Mouse (Mus musculus) embryonic stem cell, embryonic (primary cell): ENCODE measurements at regions not wholly inside any gene's neighbourhood (a gene's known extent, or its start where the extent isn't known, plus 50 kb on each side); places are given as distances from the start of the nearest gene placed in this dataset.

Experiments used
- CTCF ChIA-PET, 4 experiments: fragments of 300-600 bp in 2 of 4; fragments of 350-600 bp in 2 of 4; sonication (Branson Sonifier 250); formaldehyde crosslinking; loops; one replicate each; lab custom pipeline; 2022; ENCODE audit warnings: inconsistent platforms in 2 of 4; lab: Charles Lee
- POLR2A ChIA-PET, 4 experiments: fragments of 300-600 bp in 2 of 4; fragments of 350-600 bp in 2 of 4; sonication (Branson Sonifier 250); formaldehyde crosslinking; loops; one replicate each; lab custom pipeline; 2022; ENCODE audit warnings: antibody characterized with exemption in 4 of 4, inconsistent platforms in 1 of 4; lab: Charles Lee

GRCm38 (mm10) chr16:78247189-78247588, 54.1 kb upstream of the Cxadr start:
- POLR2A ChIA-PET, result no interaction called here
- CTCF ChIA-PET, result no interaction called here

GRCm38 (mm10) chr16:78242678-78243077, 58.6 kb upstream of the Cxadr start:
- ChIA-PET POLR2A (interaction anchor here in 2 of 4 experiments (0.6 to 1.4 kb wide), 3 partner anchors 9 to 82 kb away, joined by 3 to 5 read pairs (median 4); no protein-coding TSS in a partner anchor), CTCF (no interaction called here)

- CTCF ChIA-PET, result no interaction called here
- POLR2A ChIA-PET, result interaction anchor here in 2 of 4 experiments (0.5 to 0.6 kb wide), 4 partner anchors 30 to 84 kb away, joined by 3 to 5 read pairs (median 4); no protein-coding TSS in a partner anchor
These were observed 61.1 kb upstream of the Cxadr start for GRCm38 (mm10) chr16:78240152-78240551.

GRCm38 (mm10) chr16:78238052-78238701, 63.1 kb upstream of the Cxadr start:
- POLR2A ChIA-PET, result interaction anchor here in 3 of 4 experiments (0.6 to 1.8 kb wide), 5 partner anchors 26 to 123 kb away, joined by 3 to 14 read pairs (median 4); partner anchors contain the start of gene Cxadr (in 1 of the 3)

GRCm38 (mm10) chr16:78237641-78238051, 63.6 kb upstream of the Cxadr start:
- CTCF ChIA-PET, result interaction anchor here in 2 of 4 experiments (0.6 to 1.0 kb wide), 3 partner anchors 79 to 498 kb away, joined by 3 to 12 read pairs (median 3); no protein-coding TSS in a partner anchor
- POLR2A ChIA-PET, result interaction anchor here in 3 of 4 experiments (0.6 to 1.8 kb wide), 8 partner anchors 8 to 123 kb away, joined by 3 to 14 read pairs (median 4); partner anchors contain the start of gene Cxadr (in 2 of the 3)

More at GRCm38 (mm10) chr16:78238052-78238701, 63.1 kb upstream of the Cxadr start:
- CTCF ChIA-PET, result interaction anchor here in 2 of 4 experiments (0.6 to 1.0 kb wide), 3 partner anchors 78 to 497 kb away, joined by 3 to 12 read pairs (median 3); no protein-coding TSS in a partner anchor

GRCm38 (mm10) chr16:78236746-78237640, 64.3 kb upstream of the Cxadr start:
- ChIA-PET CTCF (interaction anchor here in 2 of 4 experiments (0.6 to 1.0 kb wide), 3 partner anchors 79 to 498 kb away, joined by 3 to 12 read pairs (median 3); no protein-coding TSS in a partner anchor), POLR2A (interaction anchor here in 3 of 4 experiments (0.6 to 1.8 kb wide), 10 partner anchors 8 to 149 kb away, joined by 3 to 14 read pairs (median 4); partner anchors contain the start of gene Cxadr (in 2 of the 3))

- ChIA-PET CTCF (interaction anchor here in 1 of 4 experiments (2.0 kb wide), 1 partner anchor 85 kb away, joined by 6 read pairs; no protein-coding TSS in a partner anchor), POLR2A (interaction anchor here in 1 of 4 experiments (0.6 kb wide), 1 partner anchor 302 kb away, joined by 3 read pairs; no protein-coding TSS in a partner anchor)
These were observed 69.1 kb upstream of the Cxadr start for GRCm38 (mm10) chr16:78232205-78232604.

- POLR2A ChIA-PET, result no interaction called here
- CTCF ChIA-PET, result no interaction called here
These were observed 72.3 kb upstream of the Cxadr start for GRCm38 (mm10) chr16:78229013-78229412.

GRCm38 (mm10) chr16:78222377-78222776, 78.9 kb upstream of the Cxadr start:
- CTCF ChIA-PET, result no interaction called here
- POLR2A ChIA-PET, result interaction anchor here in 1 of 4 experiments (1.5 kb wide), 1 partner anchor 102 kb away, joined by 6 read pairs; no protein-coding TSS in a partner anchor

GRCm38 (mm10) chr16:78221781-78222180, 79.5 kb upstream of the Cxadr start:
- CTCF ChIA-PET, result no interaction called here
- POLR2A ChIA-PET, result interaction anchor here in 1 of 4 experiments (1.5 kb wide), 1 partner anchor 102 kb away, joined by 6 read pairs; no protein-coding TSS in a partner anchor

GRCm38 (mm10) chr16:78217633-78218032, 83.7 kb upstream of the Cxadr start:
- ChIA-PET POLR2A (interaction anchor here in 3 of 4 experiments (0.8 to 1.5 kb wide), 4 partner anchors 19 to 94 kb away, joined by 3 to 7 read pairs (median 4); no protein-coding TSS in a partner anchor), CTCF (interaction anchor here (0.7 to 1.8 kb wide), 4 partner anchors 9 to 99 kb away, joined by 4 to 8 read pairs (median 4); no protein-coding TSS in a partner anchor)

GRCm38 (mm10) chr16:78216752-78217351, 84.4 kb upstream of the Cxadr start:
- CTCF ChIA-PET, result interaction anchor here in 3 of 4 experiments (1.3 to 1.8 kb wide), 3 partner anchors 18 to 100 kb away, joined by 4 to 8 read pairs (median 4); no protein-coding TSS in a partner anchor
- POLR2A ChIA-PET, result interaction anchor here in 2 of 4 experiments (0.6 to 1.5 kb wide), 5 partner anchors 43 to 274 kb away, joined by 3 to 4 read pairs (median 4); no protein-coding TSS in a partner anchor

- POLR2A ChIA-PET, result interaction anchor here in 1 of 4 experiments (1.7 kb wide), 1 partner anchor 163 kb away, joined by 6 read pairs; no protein-coding TSS in a partner anchor
- CTCF ChIA-PET, result interaction anchor here in 1 of 4 experiments (1.1 kb wide), 1 partner anchor 12 kb away, joined by 3 read pairs; no protein-coding TSS in a partner anchor
These were observed 89.6 kb upstream of the Cxadr start for GRCm38 (mm10) chr16:78211687-78212086.

GRCm38 (mm10) chr16:78208321-78208720, 93.0 kb upstream of the Cxadr start:
- ChIA-PET CTCF (interaction anchor here in 2 of 4 experiments (0.5 to 0.9 kb wide), 2 partner anchors 9 to 43 kb away, joined by 3 to 7 read pairs; no protein-coding TSS in a partner anchor), POLR2A (no interaction called here)

GRCm38 (mm10) chr16:78204332-78204731, 97.0 kb upstream of the Cxadr start:
- ChIA-PET POLR2A (interaction anchor here in 1 of 4 experiments (0.5 kb wide), 1 partner anchor 916 kb away, joined by 4 read pairs; no protein-coding TSS in a partner anchor), CTCF (interaction anchor here in 1 of 4 experiments (0.6 kb wide), 1 partner anchor 744 kb away, joined by 6 read pairs; no protein-coding TSS in a partner anchor)

GRCm38 (mm10) chr16:78200044-78200830, 101.1 kb upstream of the Cxadr start:
- CTCF ChIA-PET, result interaction anchor here in 2 of 4 experiments (0.7 to 1.3 kb wide), 3 partner anchors 28 to 146 kb away, joined by 3 to 10 read pairs (median 6); no protein-coding TSS in a partner anchor
- POLR2A ChIA-PET, result interaction anchor here in 2 of 4 experiments (0.6 to 1.1 kb wide), 4 partner anchors 124 to 1826 kb away, joined by 3 read pairs; no protein-coding TSS in a partner anchor
